Mouse (Mus musculus): ENCODE measurements around the gene Srl.
"Not testable (repeated sequence)": the region's sequence is repeated elsewhere in the genome, so short reads cannot be mapped to it uniquely, and the experiment has no call there.

Srl gene

DNA sequence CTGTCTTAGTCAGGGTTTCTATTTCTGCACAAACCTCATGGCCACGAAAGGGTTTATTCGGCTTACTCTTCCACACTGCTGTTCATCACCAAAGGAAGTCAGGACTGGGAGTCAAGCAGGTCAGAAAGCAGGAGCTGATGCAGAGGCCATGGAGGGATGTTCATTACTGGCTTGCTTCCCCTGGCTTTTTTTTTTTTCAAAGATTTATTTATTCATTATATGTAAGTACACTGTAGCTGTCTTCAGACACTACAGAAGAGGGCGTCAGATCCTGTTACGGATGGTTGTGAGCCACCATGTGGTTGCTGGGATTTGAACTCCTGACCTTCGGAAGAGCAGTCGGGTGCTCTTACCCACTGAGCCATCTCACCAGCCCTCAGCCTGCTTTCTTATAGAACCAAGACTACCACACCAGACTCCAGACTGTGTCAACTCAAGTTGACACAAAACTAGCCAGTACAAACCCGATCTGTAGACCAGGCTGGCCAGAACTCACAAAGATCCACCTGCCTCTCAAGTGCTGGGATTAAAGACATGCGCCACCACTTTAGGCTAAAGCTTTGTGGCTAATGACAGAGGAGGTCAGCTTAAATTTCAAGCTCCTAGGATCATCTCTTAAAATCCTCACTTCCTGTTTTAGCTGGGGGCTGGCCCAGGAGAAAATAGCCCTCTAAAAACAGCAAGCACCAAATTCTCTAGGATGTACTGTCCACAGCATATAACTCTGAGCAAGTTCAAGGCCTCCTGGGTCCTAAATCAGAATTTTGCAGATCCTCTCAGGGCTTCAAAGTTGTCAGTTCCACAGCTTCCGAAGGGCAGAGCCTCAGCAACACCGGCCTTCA, 67.4 kb downstream of the Srl start:
- not testable (repeated sequence) for DNase-seq (ENCODE audit: low spot score in 2 of 2)

- no peak for DNase-seq (ENCODE audit: low spot score in 2 of 2)
Measured at GRCm38 (mm10) chr16:4473231-4473630, 68.4 kb downstream of the Srl start.

DNA sequence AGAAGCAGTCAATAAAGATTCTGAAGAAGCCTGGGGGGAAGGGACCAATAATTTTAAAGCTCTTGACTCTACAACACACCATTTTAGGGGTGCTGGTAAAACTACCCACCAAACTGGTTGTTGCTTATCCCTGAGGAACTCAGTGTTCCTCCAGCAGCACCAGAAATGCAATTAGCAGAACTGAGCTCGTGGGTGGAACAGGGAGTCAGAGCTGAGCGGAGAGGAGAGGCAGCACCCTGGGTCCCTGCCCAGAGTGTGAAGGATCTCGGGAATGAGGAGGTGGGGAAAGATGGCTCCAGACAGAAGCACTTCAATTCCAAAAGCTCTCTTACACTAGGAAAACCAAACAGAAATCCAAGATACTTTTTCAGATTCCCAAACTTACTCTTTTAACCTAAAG, 68.9 kb downstream of the Srl start:
- peak in 1 of 2 experiments; percentile 86 for DNase-seq (ENCODE audit: low spot score in 2 of 2)

DNA sequence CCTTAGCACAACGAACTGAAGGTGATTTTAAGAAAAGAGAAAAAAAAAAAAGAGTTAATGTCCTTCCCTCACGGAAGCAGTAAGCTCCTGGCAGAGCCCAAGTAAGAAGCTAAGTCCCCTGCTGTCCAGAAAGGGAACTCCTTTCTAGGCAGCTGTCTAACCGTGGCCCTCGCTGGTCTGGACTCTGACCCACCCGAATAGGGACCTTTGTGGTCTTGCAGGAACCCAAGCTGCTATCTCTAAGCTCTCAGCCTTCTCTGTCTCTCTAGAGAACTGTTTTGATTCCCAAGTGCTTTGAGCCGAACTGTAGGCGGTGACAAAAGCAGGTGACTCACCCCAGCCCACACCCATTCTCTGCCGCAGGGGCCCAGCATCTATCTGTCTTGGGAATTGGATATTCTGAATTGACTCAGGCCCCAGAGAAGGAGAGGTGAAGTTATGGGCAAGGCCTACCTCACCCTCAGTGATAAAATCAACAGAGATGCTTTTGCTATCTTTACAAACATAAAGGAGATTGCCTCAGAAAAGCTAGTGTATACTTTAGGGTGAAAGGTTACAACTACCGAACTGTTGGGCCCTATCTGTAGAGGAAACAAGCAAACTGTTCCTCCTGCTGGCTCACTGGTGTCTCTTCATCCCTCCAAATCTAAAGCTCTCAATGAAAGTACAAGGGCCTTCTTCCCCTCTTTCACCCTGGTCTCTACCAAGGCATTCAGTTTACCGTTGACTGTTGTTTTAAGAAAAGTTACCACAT, 71.8 kb downstream of the Srl start:
- DNase-seq (ENCODE audit: low spot score in 2 of 2) = peak in 1 of 2 experiments; percentile 55

DNA sequence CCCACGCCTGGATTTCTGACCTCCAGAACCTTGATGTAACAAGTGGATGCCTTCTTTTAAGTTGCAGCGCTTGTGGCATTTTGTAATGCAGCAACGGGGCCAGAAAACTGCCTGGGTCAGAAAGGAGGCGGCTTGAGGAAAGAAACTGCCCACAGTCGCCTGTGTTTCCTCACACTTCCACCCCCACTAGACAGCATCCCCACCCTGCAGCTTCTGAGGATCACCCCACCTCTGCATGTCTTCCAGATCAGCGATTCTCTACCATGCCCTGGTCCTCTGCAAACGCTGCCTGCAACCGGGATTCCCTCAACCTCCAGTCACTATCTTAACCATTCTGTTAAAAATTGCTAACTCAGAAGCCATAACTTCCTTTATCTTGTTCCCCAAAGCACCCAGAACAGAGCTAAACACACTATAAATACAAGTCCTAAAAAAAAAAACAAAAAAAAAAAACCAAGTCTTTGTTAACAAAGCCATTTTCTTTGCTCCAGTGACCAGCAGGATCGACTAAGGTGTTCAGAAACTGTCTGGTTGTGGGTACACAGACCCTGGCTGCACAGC, 77.0 kb downstream of the Srl start:
- no peak for DNase-seq (ENCODE audit: low spot score in 2 of 2)

GRCm38 (mm10) chr16:4457927-4458326, 83.7 kb downstream of the Srl start:
- DNase-seq (ENCODE audit: low spot score in 2 of 2) = no peak

GRCm38 (mm10) chr16:4456391-4456790, 85.2 kb downstream of the Srl start:
- DNase-seq (ENCODE audit: low spot score in 2 of 2) = peak in 1 of 2 experiments; percentile 81

GRCm38 (mm10) chr16:4455693-4456092, 85.9 kb downstream of the Srl start:
- DNase-seq (ENCODE audit: low spot score in 2 of 2) = no peak

DNA sequence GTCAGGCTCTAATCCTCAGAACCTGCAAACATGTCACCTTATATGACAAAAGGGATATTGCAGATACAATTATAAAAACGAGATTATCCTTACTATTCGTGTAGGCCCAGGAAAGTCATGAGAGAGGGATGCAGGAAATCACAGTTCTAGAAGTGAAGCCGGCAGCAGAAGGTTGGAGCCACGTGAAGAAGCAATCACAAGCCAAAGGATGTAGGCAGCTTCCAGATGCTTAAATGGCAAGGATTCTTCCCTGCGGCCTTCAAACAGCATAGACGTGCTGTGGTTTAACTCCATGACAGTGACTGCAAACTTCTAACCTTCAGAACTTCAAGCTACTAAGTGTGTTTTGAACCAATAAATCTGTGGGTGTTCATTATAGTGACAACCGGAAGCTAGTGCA, 87.1 kb downstream of the Srl start:
- DNase-seq (ENCODE audit: low spot score in 2 of 2) = peak in 1 of 2 experiments; percentile 69

DNA sequence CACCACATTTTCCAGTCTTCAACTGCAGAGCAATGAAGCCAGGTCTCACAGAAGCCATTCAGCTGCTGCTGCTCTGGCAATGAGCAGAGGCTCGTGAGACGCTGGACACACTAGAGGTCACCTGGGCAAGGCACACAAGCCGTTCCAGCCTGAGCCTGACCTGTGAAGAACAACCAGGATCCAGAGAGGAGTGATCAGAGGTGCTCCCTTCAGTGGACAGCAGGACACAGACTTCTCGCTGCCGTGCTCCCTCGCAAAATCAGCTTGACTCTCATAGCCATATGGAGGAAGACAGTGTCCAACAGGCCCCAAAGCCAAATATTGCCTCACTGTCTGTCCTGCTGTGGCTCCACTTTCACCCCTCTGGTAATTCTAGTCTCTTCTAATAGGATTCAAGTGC, 92.2 kb downstream of the Srl start:
- DNase-seq (ENCODE audit: low spot score in 2 of 2) = no peak

DNA sequence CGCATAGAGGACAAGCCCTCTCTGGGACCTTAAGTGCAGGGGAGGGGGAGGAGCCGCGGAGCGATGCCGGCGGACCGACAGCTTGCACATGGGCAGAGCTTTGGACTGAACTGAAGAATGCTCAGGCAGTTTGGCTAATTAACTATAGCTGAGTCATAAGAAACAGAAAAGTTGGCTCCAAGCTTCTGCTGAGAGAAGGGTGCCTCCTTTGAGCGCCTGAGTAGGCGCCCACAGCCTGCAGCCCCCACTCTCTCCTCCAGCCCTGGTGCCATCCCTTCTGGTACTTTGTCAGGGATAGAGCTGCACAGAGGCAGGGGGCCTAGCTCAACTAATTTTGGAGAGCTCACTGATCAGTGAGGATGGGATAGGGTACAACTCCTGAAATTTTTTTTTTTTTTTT, 93.4 kb downstream of the Srl start:
- DNase-seq (ENCODE audit: low spot score in 2 of 2) = peak; percentile 46 to 72

DNA sequence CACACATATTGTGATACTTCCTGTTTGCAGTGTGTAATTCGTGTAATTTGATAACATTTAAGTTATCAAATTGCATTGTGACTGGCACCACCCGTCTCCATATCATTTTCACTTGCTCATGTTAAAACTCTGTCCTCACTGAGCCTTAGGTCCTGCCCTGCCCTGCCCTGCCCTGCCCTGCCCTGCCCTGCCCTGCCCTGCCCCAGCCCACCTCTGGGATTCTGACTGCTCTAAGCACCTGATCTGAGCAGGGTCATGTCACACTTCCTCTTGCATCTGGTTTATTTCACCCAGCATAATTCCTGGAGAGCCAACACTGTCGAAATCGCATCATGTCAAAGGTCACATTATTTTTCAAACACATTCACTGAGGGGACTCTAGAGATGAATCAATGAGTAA, 95.2 kb downstream of the Srl start:
- no peak for DNase-seq (ENCODE audit: low spot score in 2 of 2)

GRCm38 (mm10) chr16:4444378-4444777, 97.2 kb downstream of the Srl start:
- DNase-seq (ENCODE audit: low spot score in 2 of 2) = no peak

DNA sequence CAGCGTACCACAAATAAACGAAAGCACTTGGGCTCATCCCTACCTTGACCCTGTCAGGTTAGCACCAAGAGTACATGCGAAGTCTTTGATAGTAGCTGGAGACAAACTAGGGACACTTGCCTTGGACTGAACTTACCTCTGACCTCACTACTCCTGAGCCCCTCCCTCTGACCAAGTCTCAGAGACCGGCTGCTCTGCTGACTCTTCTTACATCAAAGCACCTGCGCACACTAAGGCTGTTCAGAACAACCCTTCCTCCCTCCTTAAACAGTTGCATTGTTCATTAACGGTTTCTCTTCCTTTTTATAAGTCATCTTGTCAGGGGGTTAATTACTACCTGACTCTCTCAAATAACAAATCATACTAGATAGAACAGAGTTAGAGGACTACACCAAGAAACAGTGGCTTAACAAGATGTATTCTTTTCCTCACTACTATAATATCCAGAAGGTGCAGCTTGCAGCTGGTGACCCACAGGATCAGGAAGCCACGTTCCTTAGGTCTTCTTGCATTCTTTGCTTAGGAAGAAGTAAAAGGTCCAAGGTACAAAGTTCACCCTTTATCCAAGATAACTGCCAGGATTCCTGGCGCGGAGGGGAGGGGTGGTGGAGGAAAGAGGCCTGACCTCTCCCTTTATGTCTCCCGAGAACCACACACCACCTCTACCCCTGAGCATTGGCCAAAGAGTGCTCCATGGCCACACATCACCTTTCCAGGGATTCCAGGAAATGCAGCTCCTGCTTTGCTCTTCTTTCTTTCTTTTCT, 102.1 kb downstream of the Srl start:
- DNase-seq (ENCODE audit: low spot score in 2 of 2) = no peak

DNA sequence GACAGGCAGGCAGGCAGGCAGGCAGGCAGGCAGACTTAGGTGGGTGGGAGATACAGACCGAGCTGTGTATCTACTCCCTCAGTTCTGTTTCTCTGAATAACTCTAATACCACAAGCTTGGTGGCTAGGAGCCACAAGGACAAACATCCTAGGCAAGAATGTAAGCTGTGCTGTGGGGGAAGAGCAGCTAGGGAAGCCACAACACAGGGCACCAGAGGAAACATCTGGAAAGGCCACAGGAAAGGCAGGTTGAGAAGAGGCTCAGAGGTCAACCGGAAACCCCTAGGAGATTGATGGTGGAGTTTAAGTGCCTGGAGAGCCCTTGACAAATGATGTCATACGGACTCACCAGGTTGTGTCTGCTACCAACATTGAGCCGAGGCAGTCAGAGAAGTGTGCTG, 104.9 kb downstream of the Srl start:
- DNase-seq (ENCODE audit: low spot score in 2 of 2) = no peak

DNA sequence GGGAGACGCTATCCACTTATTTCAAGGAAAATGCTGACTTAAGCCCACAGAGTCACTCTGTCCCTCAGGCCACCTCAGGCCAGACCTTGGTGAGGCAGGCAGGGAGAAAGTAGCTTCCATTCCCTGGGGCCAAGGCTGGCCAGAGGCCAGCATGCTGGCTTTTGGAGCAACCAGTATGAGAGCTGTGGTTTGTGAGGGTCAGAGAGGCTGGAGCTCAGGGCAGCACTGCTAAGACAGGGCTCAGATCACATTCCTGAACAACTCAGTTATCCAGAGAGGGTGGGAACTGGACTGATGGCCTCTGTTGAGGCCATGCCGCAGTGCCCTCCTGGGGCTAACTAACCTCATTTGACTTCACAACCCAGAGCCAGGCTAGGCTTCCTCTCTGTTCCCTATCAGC, 106.2 kb downstream of the Srl start:
- no peak for DNase-seq (ENCODE audit: low spot score in 2 of 2)

DNA sequence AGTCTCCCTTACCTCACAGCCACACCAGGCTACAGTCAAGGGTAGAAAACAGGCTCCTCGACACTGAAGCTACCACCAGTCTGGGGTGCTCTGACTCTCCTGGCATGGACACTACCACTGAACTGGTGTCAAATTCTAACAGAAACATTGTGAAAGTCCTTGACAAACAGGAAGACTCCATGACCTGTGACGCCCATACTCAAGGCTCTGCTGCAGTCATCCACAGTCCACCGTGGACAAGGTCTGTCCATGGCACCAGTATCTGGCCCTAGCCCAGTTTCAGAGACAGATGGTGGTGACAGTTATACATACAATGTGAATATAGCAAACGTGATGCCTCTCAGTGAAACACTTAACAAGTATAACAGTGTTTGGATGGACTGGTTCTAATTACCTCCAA, 109.8 kb downstream of the Srl start:
- no peak for DNase-seq (ENCODE audit: low spot score in 2 of 2)

DNA sequence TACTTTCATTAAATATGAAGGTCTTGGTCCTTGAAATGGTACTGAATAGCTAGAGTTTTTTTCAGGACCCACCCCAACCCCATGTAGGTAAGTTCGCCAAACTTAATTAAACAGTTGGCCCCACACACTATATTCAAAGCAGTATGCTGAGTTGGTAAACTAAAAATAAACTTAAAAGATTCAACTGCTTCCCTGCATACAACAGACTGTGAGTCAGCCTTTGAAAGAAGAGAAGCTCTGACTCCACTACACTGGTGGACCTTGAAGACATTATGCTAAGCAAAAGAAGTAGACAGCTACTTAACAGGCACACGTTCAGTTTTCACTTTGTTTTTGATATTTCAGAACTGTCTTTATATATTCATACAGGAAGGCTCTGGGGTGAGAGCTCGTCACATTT, 110.6 kb downstream of the Srl start:
- DNase-seq (ENCODE audit: low spot score in 2 of 2) = no peak

DNA sequence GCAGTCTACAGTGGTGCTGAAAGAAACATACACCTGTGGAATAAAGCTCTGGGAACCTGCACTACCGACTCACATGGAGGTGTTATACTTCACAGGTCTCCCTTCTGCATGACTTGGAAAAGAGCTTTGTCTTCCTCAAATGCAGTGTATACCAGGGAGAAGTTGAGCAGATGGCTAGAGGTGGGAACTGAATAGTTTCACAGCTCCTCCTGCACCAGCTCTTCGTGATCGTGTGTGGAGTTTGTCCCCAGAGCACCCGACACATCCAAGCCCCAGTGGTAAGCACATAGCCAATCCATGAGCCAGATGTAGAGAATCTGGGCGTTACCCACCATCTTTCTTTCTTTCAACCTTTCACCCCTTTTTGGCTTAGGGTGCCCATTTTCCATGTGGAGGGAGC, 111.4 kb downstream of the Srl start:
- DNase-seq (ENCODE audit: low spot score in 2 of 2) = peak in 1 of 2 experiments; percentile 71
